Mouse (Mus musculus) megakaryocyte, embryonic 14.5 days (primary cell): Measurements from ENCODE around the gene Aqp3.

ENCODE experiments used
- FLI1 ChIP-seq: IDR thresholded peaks from 2 replicates; pipeline ENCODE4 v1.6.1; 2012; ENCODE audit warnings: low read length, inconsistent platforms, mixed read lengths
- GATA1 ChIP-seq: IDR thresholded peaks from 3 replicates; pipeline ENCODE4 v1.6.1; 2012; ENCODE audit warnings: mixed read lengths, low read length, inconsistent platforms, borderline replicate concordance

DNA sequence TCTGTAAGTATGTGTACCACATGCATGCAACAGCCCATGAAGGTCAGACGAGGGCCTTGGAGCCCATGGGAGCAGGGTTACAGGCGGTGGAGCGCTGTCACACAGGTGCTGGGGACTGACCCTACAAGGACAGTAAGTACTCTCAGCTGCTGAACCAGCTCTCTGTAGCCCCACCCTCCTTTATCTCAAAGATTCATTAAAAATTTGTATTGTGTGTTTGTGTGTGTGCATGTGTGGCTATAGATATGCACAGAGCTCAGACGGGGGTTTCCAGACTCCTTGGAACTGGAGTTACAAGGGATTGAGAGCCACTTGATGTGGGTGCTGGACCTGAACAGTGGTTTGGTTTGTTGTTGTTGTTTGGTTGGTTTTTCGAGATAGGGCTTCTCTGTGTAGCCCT is 16.2 kb downstream of the Aqp3 start:
- TF ChIP-seq FLI1 (no peak), GATA1 (no peak)
